Mouse (Mus musculus): ENCODE results near the gene Ints13. TPM values are rescaled to one million over a fixed set of nuclear protein-coding genes. Genes with fewer than 3 reads are reported as not detected.
A peak's percentile ranks its signal among the peaks of the same experiment; 100 is the strongest.
"Not testable (repeated sequence)": the region's sequence is repeated elsewhere in the genome, so short reads cannot be mapped to it uniquely, and the experiment has no call there.

Gene Ints13
- 83.2 and 87.5 TPM in 2 replicates for polyA plus RNA-seq (2012; rRNA removed)

DNA sequence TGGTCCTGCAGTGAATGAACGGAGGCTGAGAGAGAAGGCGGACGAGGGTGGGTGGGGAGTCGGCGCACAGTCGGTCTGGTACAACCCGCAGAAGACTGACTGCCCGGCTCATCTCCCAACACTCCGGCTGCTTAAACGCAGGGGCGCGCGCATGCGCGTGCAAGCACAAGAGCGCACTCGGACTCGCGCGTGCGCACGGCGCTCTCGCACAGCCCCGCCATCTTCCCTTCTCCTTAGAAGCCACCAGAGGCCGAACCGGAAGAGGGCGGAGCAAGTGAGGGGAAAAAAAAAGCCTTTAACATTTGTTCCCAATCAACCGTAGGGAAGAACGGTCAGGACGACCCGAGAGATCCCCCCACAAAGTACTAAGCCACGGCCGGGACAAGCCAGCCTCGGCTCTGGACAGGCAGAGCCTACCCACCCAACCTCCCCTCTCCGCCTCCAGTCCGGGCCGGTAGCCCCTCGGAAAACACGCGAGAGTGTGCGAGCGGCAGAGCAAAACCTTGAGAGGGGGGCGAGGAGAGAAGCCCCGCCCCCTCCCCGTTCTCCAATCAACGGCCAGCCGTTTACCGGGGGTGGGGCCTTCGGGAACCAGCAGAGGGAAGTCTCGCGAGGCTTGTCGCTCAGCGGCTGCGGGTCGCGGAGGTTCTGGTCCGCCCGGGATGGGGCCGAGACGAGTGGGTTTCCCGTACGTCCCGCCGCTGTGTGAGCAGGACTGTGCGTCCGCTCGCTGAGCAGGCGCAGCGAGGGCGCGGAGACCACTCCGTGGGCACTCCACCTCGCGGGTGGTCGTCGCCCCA lies at the start of gene Ints13:
Gene Ints13 (minus strand): TSS at position 526 of the 800 bp plus-strand sequence.
- peak; percentile 95 to 97 for DNase-seq (ENCODE audit: extremely low spot score in 1 of 2, low spot score in 1 of 2)

DNA sequence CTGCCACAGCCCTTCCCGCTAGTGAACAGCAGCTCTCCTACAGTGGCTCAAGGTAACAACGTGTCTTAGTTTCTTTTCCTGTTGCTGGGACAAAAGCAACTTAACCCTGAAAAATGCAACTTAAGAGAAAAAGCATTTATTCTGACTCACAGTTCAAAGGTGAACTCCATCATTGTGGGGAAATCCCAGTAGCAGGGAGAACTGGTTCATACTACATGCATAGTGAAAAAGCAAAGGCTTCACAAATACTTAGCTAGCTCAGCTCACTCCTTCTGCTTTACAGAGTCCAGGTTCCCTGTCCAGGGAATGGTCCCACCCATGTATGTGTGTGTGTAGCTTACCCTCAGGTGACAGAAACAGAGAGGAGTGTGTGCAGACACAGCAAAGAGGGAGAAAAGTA lies 39.0 kb upstream of the Ints13 start:
- DNase-seq (ENCODE audit: extremely low spot score in 1 of 2, low spot score in 1 of 2), result no peak

DNA sequence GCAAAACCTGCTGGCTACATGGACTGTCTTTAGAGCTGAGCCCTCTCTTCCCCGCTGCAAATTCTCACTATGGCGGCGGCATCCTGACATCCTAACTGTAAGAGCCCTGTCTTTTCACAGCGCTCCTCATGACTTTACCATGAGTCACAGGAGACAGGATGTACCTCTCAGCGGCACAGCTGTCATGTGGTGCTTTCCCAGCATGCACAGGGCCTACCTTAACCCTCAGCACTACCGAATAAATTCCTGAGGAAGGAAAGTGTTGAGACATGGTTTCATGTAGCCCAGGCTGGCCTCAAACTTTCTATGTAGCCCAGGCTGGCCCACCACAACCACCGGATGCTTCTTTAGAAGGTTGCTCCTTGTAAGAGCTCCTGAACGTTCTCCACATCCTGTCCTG lies 38.3 kb upstream of the Ints13 start:
- DNase-seq (ENCODE audit: extremely low spot score in 1 of 2, low spot score in 1 of 2), result no peak

DNA sequence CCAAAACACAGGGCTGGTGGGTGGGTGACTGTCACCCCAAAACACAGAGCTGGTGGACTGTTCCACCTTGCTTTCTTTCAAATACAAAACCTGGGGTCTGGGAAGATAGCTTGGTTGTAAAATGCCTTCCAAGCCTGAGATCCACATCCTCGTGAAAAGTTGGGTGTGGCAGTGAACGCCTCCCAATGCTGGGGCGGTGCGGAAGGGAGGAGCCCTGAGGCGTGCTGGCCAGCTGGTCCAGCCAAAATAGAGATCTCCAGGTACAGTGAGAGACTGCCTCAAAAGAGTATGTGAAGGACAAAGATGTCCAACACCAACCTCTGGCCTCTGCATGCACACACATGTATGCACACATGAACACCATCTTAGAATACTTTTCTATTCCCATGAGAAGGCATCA lies 36.9 kb upstream of the Ints13 start:
- no peak for DNase-seq (ENCODE audit: extremely low spot score in 1 of 2, low spot score in 1 of 2)

DNA sequence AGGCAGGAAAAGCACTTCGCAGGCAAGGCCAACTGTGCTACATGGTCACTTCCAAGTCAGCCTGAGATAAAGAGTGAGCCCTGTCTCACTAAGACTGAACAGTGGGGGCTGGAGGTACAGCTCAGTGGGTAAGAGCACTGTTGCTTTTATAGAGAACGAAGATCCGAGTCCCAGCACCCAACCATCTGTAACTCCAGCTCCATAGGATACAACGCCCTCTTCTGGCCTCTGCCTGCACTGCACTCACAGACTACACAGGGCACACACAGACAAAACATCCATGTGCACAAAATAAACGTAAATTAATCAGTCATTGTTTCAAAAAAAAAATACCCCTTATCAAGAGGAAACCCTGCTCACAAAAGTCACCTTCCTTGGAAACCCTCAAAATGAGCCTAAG lies 36.3 kb upstream of the Ints13 start:
- DNase-seq (ENCODE audit: extremely low spot score in 1 of 2, low spot score in 1 of 2), result no peak

DNA sequence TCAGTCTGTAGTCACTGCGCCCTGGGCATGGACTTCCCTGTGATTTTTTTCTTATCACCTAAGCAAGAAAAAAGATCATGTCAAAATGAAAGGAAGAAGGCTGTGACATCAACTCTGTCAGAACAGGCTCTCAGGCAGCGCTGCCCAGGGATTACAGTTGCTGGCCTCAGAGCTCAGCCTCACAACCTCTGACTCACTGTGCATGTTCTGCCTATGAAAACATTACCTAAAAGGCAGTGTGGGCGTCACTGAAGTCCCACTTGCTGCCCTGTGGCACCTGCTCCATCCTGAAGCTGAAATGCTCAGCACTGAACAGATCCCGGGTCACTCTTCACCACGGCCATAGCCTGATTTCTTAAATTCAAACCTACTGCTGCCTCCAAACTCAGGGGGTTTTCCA lies 35.1 kb upstream of the Ints13 start:
- no peak for DNase-seq (ENCODE audit: extremely low spot score in 1 of 2, low spot score in 1 of 2)

DNA sequence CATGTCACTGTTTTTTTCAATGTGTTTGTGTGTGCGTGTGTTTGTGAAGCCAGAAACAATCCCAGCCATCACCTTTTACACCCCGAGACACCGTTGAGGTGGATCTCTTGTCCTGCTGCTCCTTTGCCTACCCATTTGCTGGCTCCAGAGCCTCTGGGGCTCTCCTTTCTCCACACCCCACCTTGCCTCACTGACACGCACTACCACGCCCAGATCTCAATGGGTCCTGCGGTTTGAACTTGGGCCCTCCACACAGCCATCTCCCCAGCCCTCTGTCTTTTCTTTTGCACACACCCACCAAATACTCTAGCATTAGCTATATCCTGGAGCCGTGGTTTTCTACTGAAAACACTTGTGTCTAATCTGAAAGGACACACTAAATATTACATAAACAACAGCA lies 34.3 kb upstream of the Ints13 start:
- DNase-seq (ENCODE audit: extremely low spot score in 1 of 2, low spot score in 1 of 2), result no peak

DNA sequence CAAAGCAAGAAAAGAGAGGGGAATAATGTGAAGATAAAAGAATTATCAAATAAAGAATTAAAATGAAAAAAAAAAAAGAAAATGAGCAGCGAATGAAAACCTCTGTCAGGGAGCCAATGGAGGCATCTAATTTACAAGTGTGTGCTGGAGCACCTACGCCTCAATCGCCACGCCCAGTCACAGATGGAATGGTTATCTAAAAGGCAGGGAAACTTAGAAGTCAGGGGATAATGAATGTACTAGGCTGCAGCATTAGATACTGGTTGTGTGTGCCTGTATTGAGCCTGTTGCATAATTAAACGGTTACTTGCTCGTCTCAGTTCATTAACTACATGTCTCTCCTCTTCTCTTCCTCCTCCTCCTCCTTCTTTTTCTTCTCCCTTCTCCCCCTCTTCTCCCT lies 33.8 kb upstream of the Ints13 start:
- no peak for DNase-seq (ENCODE audit: extremely low spot score in 1 of 2, low spot score in 1 of 2)

DNA sequence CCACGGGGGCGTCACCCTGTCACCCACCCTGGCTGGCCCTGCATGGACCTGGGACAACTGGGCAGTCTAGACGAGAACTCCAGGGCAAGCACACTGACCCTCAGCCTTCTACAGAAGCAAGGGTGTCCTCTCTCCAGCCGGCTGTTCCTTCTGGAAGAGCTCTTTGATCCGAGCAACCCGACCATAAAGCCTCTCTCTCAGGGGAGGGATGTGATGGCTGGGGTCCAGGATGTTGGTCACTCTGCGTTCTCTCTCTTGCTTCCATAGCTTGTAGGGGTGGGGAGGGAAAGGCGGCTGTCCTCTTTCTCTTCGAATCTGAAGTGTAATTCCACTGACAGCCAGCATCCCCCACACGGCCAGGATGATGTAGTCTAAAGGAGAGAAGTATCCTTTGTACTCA lies 26.0 kb upstream of the Ints13 start:
- DNase-seq (ENCODE audit: extremely low spot score in 1 of 2, low spot score in 1 of 2), result no peak

DNA sequence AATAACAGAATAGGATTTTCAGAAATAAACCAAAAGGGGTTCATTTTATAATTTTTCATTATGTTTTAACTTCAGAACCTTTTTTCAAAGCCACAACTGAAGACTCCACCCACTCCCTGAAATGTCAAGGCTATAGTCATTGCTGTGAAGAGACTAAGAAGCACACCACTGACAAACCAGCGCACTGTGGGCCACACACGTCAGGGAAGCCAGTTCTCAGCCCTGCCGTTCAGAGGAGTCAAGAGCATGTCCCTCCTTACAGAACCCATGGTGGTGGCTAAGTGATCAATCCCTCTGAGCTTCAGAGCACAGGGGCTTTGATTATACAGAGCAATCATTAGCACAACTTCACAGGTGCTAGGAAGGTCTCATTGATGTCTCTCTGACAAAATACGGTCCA lies 25.0 kb upstream of the Ints13 start:
- DNase-seq (ENCODE audit: extremely low spot score in 1 of 2, low spot score in 1 of 2), result no peak

DNA sequence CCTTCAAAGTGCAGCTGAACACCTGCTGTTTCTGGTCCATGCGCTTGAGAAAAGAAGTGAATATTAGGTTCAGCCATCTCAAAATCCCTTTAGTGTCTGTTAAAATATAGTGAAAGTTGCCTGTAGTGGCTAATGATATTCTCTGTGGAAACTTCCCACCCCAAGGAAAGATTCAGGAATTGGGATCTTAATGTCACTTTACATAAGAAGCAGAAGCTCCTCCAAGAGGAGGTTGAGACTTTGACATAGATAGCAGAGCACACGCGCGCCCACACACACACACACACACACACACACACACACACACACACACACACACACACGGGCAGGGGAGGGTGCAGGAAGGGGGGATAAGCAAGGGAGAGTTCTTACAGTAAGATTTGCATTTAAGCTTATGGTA lies 7.5 kb upstream of the Ints13 start:
- DNase-seq (ENCODE audit: extremely low spot score in 1 of 2, low spot score in 1 of 2), result no peak

DNA sequence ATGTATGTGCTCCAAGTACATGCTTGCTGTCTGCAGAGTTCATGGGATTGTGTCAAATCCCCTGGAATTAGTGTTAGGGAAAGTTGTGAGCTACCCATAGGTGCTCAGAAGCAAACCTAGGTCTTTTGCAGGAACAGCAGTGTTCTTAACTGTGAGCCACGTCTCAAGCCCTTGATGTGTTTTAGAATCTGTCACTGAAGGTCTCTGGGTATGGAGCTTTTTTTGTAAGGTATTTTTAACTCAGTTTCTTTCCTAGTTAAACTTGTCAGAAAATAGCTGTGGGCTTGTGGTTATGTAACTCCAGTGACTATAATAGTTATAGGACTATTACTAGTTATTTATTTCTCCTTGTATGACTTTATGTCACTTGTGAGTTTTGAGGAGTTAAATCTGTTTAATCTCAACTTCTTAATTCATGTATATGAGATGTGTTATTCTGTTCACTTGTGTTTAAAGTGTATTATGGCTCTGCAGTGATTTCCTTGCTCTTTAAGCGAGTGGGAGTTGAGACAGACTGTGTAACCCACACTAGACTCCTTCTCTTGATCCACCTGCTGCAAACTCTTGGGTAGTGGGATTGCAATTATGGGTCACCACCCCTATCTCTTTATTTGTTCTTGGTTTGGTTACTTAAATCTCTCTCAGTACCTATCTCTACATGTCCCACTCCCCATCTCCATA lies 5.9 kb upstream of the Ints13 start:
- peak in 1 of 2 experiments; percentile 30 for DNase-seq (ENCODE audit: extremely low spot score in 1 of 2, low spot score in 1 of 2)

DNA sequence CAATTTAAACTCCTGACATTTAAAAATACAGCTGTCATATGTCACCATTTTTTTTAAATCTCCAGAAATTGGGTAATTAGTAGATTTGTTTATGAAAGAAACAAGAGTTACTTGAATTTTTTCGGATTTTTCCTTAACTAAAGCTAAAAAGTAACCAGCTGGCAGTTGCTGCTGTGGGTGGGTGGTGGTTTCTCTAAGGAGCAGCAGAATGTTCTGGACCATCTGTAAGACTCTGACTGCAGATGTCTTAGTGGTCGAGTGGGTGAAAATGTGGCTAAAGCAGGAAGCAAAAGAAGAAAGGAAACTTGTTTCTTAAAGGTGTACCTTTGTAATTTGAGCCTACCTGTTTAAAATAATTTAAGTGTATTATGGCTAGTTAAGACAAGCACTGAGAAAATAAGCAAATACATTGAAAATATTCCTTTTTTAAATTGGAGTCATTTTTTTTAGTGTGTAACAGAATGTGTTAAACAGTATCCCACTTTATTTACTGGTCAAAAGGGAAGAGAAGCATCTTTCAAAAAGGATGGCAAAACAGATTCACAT lies 2.8 kb upstream of the Ints13 start:
- DNase-seq (ENCODE audit: extremely low spot score in 1 of 2, low spot score in 1 of 2), result peak; percentile 80 to 83

DNA sequence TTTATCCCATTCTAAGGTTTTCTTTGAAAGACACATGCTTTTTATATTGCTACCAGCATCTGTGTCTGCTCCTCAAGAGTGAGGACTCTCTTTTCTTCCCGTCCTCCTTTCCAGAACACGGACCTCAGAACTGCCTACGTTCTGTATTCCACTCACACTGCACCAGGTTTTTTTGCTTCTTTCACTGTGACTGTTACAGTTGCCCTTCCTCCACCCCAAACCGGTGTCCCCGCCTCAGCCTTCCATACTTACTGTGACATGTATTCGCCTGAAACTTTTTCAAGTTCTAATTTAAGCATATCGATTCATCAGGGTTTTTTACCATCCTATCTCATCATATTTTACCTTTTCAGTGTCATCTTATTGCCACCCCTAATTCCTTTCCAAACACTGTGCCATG lies 951 bp upstream of the Ints13 start:
- DNase-seq (ENCODE audit: extremely low spot score in 1 of 2, low spot score in 1 of 2), result peak; percentile 42 to 66

DNA sequence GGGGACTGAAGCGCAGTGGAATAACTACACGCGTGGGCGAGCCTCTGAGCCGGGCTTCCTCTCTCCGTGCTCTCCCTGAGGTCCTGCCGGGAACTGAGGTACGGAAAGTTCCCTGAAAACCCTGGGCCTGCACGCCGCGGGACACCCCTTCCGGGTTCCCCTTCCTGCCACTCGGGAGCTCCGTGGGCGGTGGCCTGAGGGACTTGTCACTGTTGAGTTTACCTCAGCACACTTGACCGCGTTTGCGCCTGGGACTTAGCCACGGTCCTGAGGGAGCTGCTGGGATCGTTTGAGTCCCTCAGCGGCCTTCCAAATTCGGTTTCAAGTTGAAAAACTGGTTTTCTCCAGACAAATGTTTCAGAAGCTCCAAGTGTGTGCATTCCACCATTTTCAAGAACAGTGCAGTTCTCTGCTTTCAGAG lies 486 bp upstream of the Ints13 start:
- DNase-seq (ENCODE audit: extremely low spot score in 1 of 2, low spot score in 1 of 2), result peak; percentile 58 to 71

DNA sequence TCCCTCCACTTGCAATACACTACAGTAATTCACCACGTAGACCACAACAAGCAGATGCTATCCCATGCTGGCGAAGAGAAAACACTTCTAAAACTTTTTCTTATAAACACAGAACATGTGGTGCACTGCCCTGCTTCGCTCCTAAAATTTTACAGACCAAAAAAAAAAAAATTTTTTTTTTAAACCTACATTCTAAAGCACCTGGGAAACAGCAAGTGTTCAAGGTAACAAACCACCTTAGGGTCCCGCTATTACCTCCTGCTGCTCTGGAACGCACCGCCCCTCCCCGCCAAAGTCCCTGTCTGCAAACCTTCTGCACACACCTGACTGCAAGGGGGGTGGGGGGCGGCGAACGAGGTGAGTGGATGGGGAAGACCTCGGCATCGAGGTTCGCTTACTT lies 732 bp downstream of the Ints13 start, which contains the start of gene Fgfr1op2:
Gene Fgfr1op2 (plus strand): TSS at position 301 of the 400 bp plus-strand sequence.
- DNase-seq (ENCODE audit: extremely low spot score in 1 of 2, low spot score in 1 of 2), result no peak

DNA sequence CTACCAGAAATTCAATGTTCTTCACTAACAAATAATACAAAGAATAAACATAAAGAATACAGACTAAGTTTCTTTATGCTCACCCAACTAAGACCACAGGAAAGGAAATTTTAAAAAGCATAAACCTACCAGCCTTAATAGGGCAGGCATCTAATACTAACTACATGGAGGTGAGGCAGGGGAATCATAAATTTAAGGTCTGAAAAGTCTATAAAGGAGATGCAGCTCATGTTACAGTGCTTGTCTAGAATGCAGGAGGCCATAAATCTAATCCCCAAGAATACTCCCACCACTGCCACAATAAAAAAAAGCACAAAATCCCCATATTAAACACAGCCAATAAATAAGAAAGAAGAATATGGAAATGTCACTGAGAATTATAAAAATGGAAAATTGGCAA lies 5.6 kb downstream of the Ints13 start:
- no peak for DNase-seq (ENCODE audit: extremely low spot score in 1 of 2, low spot score in 1 of 2)

DNA sequence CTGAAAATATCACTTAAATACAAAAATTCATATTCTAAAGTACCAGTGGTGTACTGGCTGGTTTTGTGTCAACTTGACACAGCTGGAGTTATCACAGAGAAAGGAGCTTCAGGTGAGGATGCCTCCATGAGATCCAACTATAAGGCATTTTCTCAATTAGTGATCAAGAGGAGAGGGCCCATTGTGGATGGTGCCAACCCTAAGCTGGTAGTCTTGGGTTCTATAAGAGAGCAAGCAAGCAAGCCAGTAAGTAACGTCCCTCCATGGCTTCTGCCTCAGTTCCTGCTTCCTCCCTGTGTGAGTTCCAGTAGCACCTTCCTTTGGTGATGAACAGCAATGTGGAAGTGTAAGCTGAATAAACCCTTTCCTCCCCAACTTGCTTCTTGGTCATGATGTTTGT lies 15.2 kb downstream of the Ints13 start:
- DNase-seq (ENCODE audit: extremely low spot score in 1 of 2, low spot score in 1 of 2), result not testable (repeated sequence)

DNA sequence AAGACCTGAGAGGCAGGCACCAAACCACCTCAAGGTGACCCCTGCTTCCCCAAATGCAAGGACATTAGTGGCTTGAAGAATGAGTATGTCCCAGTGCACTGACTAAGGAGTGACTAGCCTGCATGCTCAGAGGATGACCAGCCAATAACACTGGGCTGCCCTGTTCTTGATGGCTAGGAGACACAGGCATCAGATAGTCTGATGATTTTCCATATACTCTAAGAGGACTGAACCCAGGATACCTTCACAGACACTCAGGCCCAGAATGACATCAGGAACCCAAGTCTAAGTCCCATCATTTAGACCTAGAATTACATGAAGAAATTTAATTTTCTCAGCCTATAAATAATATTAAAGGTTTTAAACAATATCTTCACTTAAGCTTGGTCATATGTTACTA lies 26.3 kb downstream of the Ints13 start:
- DNase-seq (ENCODE audit: extremely low spot score in 1 of 2, low spot score in 1 of 2), result no peak

DNA sequence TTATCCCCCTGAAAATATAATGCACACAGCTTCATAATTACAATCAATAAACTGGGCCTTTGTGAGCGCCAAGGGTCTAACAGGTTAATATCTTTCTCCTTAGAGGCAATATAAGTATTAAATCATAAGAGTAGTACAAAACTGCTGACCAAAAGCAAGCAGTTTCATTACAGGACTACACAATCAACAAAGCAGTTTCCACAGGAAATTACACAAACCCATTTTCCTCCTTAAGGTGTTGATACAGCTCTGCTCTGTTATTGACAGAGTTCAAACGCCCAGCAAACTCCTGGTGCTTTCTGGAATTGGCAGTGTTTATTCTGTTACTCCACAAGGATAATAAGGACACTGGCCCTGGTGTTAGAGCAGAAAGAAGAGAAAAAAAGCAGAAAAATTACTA lies 27.2 kb downstream of the Ints13 start:
- no peak for DNase-seq (ENCODE audit: extremely low spot score in 1 of 2, low spot score in 1 of 2)

DNA sequence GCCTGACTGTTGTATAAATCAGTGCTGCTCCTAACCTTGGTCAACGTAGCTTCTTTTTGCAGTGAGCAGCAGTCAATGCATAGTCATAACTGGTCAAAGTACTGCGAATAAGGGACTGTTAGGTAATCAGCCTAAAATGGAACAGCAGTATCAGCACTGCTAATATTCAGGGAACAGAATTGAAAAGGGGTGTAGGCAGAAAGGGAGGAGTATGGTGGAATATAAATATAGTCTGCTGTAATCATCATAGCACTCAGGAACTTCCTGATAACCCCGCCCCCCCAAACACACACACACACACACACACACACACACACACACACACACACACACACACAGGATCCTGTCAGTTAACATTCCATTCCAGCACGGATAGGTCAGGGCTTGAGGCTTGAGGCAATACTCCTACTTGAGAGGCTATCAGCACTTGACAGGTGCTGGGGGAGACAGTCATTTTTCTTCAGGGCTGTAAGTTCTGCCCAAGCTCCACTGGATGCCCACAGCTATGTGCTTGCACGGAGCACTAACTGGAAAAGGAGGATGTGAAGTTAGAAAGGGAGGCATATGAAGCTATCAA lies 32.3 kb downstream of the Ints13 start:
- no peak for DNase-seq (ENCODE audit: extremely low spot score in 1 of 2, low spot score in 1 of 2)
